Mouse (Mus musculus) heart, embryonic 11.5 days (tissue): Measurements from ENCODE around the gene Mpp6. TPM values are rescaled to one million over a fixed set of nuclear protein-coding genes. Genes with fewer than 3 reads are reported as not detected.
A peak's percentile ranks its signal among the peaks of the same experiment; 100 is the strongest.

ENCODE experiments used
- ATAC-seq: fragments of 200-750 bp; cut with Nextera tagmentation; replicated peaks from 2 replicates; pipeline ENCODE4 v1.8.0; 2017; ENCODE audit warnings: moderate library complexity; ENCODE audit not compliant: insufficient number of reproducible peaks, low FRiP score, low TSS enrichment
- H3K27ac ChIP-seq: fragments of 300-500 bp; sonication (generic); 2 replicates; pipeline ENCODE4 v1.5.1; 2014; ENCODE audit warnings: mild to moderate bottlenecking, low read depth, low read length
- H3K27me3 ChIP-seq: fragments of 300-500 bp; sonication (generic); 2 replicates; pipeline ENCODE4 v1.6.1; 2014; ENCODE audit warnings: mild to moderate bottlenecking, low read length, mixed read lengths; ENCODE audit not compliant: control insufficient read depth, insufficient read depth
- H3K36me3 ChIP-seq: fragments of 300-500 bp; sonication (generic); 2 replicates; pipeline ENCODE4 v1.6.1; 2014; ENCODE audit warnings: mild to moderate bottlenecking, low read length, moderate library complexity, mixed read lengths; ENCODE audit not compliant: control insufficient read depth, insufficient read depth
- H3K4me1 ChIP-seq: fragments of 300-500 bp; sonication (generic); 2 replicates; pipeline ENCODE4 v1.6.1; 2014; ENCODE audit warnings: low read length; ENCODE audit not compliant: control insufficient read depth, insufficient read depth
- H3K4me2 ChIP-seq: fragments of 300-500 bp; sonication (generic); 2 replicates; pipeline ENCODE4 v1.6.1; 2014; ENCODE audit warnings: mild to moderate bottlenecking, moderate library complexity
- H3K4me3 ChIP-seq: fragments of 300-500 bp; sonication (generic); 2 replicates; pipeline ENCODE4 v1.5.1; 2014; ENCODE audit warnings: low read depth, low read length
- H3K9ac ChIP-seq: fragments of 300-500 bp; sonication (generic); 2 replicates; pipeline ENCODE4 v1.6.1; 2014; ENCODE audit warnings: mild to moderate bottlenecking, low read depth, low read length, moderate library complexity
- H3K9me3 ChIP-seq: fragments of 300-500 bp; sonication (generic); replicated peaks from 2 replicates; pipeline ENCODE4 v1.6.1; 2016; ENCODE audit warnings: low read length; ENCODE audit not compliant: control insufficient read depth
- WGBS: fragments of 180-500 bp; shearing (Covaris S2); extraction: QIAGEN DNeasy Blood & Tissue Kit; methylation state at CpG from one replicate; pipeline ENCODE4 v1.1.7; 2014; ENCODE audit not compliant: insufficient replicate concordance; 5-methylcytosine and 5-hydroxymethylcytosine counted together
- polyA plus RNA-seq: library from polyadenylated mRNA; unstranded; fragments of >200 nt; fragmentation: Nextera tagmentation; extraction: Ambion mirVana; gene quantifications from 2 replicates; pipeline ENCODE4 v1.2.1, GENCODE M21; 2014

Mpp6 gene
- polyA plus RNA-seq, 1 experiment from 2014 or later: 60.8 TPM

GRCm38 (mm10) chr6:50168821-50169220, 58.8 kb downstream of the Mpp6 start:
- no peaks in the 10 kb centered on the region for H3K9me3 ChIP-seq
- ATAC-seq: no peak
- no peak overlapping the region for H3K4me2 ChIP-seq
- H3K36me3 ChIP-seq: peaks cover 3% of the 10 kb centered on the region; the same call in 1 of the 2 replicates
- no peaks in the 10 kb centered on the region for H3K27me3 ChIP-seq
- no peak overlapping the region for H3K9ac ChIP-seq
- no peak overlapping the region for H3K27ac ChIP-seq
- 92% methylated on average over 4 of the region's 4 CpGs for WGBS
- no peak overlapping the region for H3K4me3 ChIP-seq
- no peaks in the 10 kb centered on the region for H3K4me1 ChIP-seq

GRCm38 (mm10) chr6:50169771-50170170, 59.7 kb downstream of the Mpp6 start:
- H3K27me3 ChIP-seq: no peaks in the 10 kb centered on the region
- no peak overlapping the region for H3K27ac ChIP-seq
- no peak overlapping the region for H3K4me2 ChIP-seq
- ATAC-seq: no peak
- no peak overlapping the region for H3K4me3 ChIP-seq
- H3K4me1 ChIP-seq: no peaks in the 10 kb centered on the region
- peaks cover 3% of the 10 kb centered on the region; the same call in 1 of the 2 replicates for H3K36me3 ChIP-seq
- H3K9ac ChIP-seq: no peak overlapping the region
- no peaks in the 10 kb centered on the region for H3K9me3 ChIP-seq

- no peak for ATAC-seq
- H3K4me3 ChIP-seq: no peak overlapping the region
- H3K36me3 ChIP-seq: 0 out of 2 replicates have a peak, but pooled peaks cover 3% of the 10 kb centered on the region
- H3K27me3 ChIP-seq: no peaks in the 10 kb centered on the region
- 98% methylated on average over 1 of the region's 1 CpGs for WGBS
- no peak overlapping the region for H3K4me2 ChIP-seq
- no peaks in the 10 kb centered on the region for H3K9me3 ChIP-seq
- H3K27ac ChIP-seq: no peak overlapping the region
- H3K4me1 ChIP-seq: no peaks in the 10 kb centered on the region
- no peak overlapping the region for H3K9ac ChIP-seq
Observed at GRCm38 (mm10) chr6:50175736-50176135, 65.7 kb downstream of the Mpp6 start.

- Histone ChIP-seq H3K4me2 (no peak overlapping the region), H3K27me3 (no peaks in the 10 kb centered on the region), H3K36me3 (no peaks in the 10 kb centered on the region; the same call in 1 of the 2 replicates), H3K9ac (no peak overlapping the region), H3K27ac (no peak overlapping the region), H3K9me3 (no peaks in the 10 kb centered on the region), H3K4me1 (no peaks in the 10 kb centered on the region), H3K4me3 (no peak overlapping the region)
- 76% methylated on average over 4 of the region's 4 CpGs for WGBS
- ATAC-seq: no peak
Observed at GRCm38 (mm10) chr6:50180189-50180588, 70.1 kb downstream of the Mpp6 start.

GRCm38 (mm10) chr6:50187955-50188354, 77.9 kb downstream of the Mpp6 start:
- Histone ChIP-seq H3K36me3 (0 out of 2 replicates have a peak, but pooled peaks cover 6% of the 10 kb centered on the region), H3K4me3 (no peak overlapping the region), H3K4me2 (peak overlapping the region; percentile 31), H3K4me1 (peaks cover 11% of the 10 kb centered on the region), H3K27ac (peak overlapping the region; percentile 51), H3K9ac (no peak overlapping the region), H3K9me3 (no peaks in the 10 kb centered on the region), H3K27me3 (no peaks in the 10 kb centered on the region)
- no peak for ATAC-seq
- 70% methylated on average over 4 of the region's 4 CpGs for WGBS

GRCm38 (mm10) chr6:50189376-50189775, 79.3 kb downstream of the Mpp6 start:
- Histone ChIP-seq H3K4me2 (no peak overlapping the region), H3K4me3 (no peak overlapping the region), H3K36me3 (0 out of 2 replicates have a peak, but pooled peaks cover 6% of the 10 kb centered on the region), H3K27ac (0 out of 2 replicates have a peak overlapping the region, but pooled peaks have one; percentile 11), H3K4me1 (peaks cover 11% of the 10 kb centered on the region), H3K9me3 (no peaks in the 10 kb centered on the region), H3K9ac (no peak overlapping the region), H3K27me3 (no peaks in the 10 kb centered on the region)
- no peak for ATAC-seq

GRCm38 (mm10) chr6:50191605-50192004, 81.6 kb downstream of the Mpp6 start:
- no peak overlapping the region for H3K9ac ChIP-seq
- no peak overlapping the region for H3K4me2 ChIP-seq
- H3K36me3 ChIP-seq: 0 out of 2 replicates have a peak, but pooled peaks cover 3% of the 10 kb centered on the region
- no peaks in the 10 kb centered on the region for H3K27me3 ChIP-seq
- H3K27ac ChIP-seq: no peak overlapping the region
- H3K9me3 ChIP-seq: no peaks in the 10 kb centered on the region
- ATAC-seq: no peak
- H3K4me1 ChIP-seq: peaks cover 11% of the 10 kb centered on the region
- H3K4me3 ChIP-seq: no peak overlapping the region
- WGBS: 91% methylated on average over 3 of the region's 3 CpGs

- WGBS: 90% methylated on average over 1 of the region's 1 CpGs
- Histone ChIP-seq H3K27ac (no peak overlapping the region), H3K27me3 (no peaks in the 10 kb centered on the region), H3K36me3 (0 out of 2 replicates have a peak, but pooled peaks cover 3% of the 10 kb centered on the region), H3K4me2 (no peak overlapping the region), H3K9ac (no peak overlapping the region), H3K9me3 (no peaks in the 10 kb centered on the region), H3K4me1 (peaks cover 11% of the 10 kb centered on the region), H3K4me3 (no peak overlapping the region)
- ATAC-seq: no peak
Observed at GRCm38 (mm10) chr6:50192169-50192568, 82.1 kb downstream of the Mpp6 start.

GRCm38 (mm10) chr6:50192822-50193221, 82.8 kb downstream of the Mpp6 start:
- no peak overlapping the region for H3K4me3 ChIP-seq
- peaks cover 11% of the 10 kb centered on the region for H3K4me1 ChIP-seq
- H3K27me3 ChIP-seq: no peaks in the 10 kb centered on the region
- H3K9me3 ChIP-seq: no peaks in the 10 kb centered on the region
- WGBS: 73% methylated on average over 3 of the region's 3 CpGs
- no peak for ATAC-seq
- no peak overlapping the region for H3K4me2 ChIP-seq
- no peak overlapping the region for H3K27ac ChIP-seq
- H3K36me3 ChIP-seq: peaks cover 3% of the 10 kb centered on the region; the same call in 1 of the 2 replicates
- H3K9ac ChIP-seq: no peak overlapping the region
